Mouse (Mus musculus) neural tube, embryonic 14.5 days (tissue): ENCODE data around the gene Kalrn. TPM values are rescaled to one million over a fixed set of nuclear protein-coding genes. Genes with fewer than 3 reads are reported as not detected.

Experiments
- ATAC-seq: fragments of 200-750 bp; cut with Nextera tagmentation; 2 replicates; pipeline ENCODE4 v1.8.0; 2017; ENCODE audit warnings: low read depth, mild to moderate bottlenecking, moderate TSS enrichment, moderate library complexity
- H3K27ac ChIP-seq: fragments of 300-500 bp; sonication (generic); 2 replicates; pipeline ENCODE4 v1.5.1; 2014; ENCODE audit warnings: low read depth, mild to moderate bottlenecking, control low read depth, low read length, moderate library complexity, mixed read lengths
- H3K27me3 ChIP-seq: fragments of 300-500 bp; sonication (generic); 2 replicates; pipeline ENCODE4 v1.6.1; 2014; ENCODE audit warnings: low read length; ENCODE audit not compliant: control insufficient read depth, insufficient read depth
- H3K36me3 ChIP-seq: fragments of 300-500 bp; sonication (generic); 2 replicates; pipeline ENCODE4 v1.6.1; 2014; ENCODE audit warnings: low read length, mixed read lengths; ENCODE audit not compliant: control insufficient read depth, insufficient read depth
- H3K4me1 ChIP-seq: fragments of 300-500 bp; sonication (generic); 2 replicates; pipeline ENCODE4 v1.6.1; 2014; ENCODE audit warnings: low read length; ENCODE audit not compliant: control insufficient read depth, insufficient read depth
- H3K4me2 ChIP-seq: fragments of 300-500 bp; sonication (generic); 2 replicates; pipeline ENCODE4 v1.6.1; 2014; ENCODE audit warnings: mild to moderate bottlenecking, low read depth, low read length, control low read depth
- H3K4me3 ChIP-seq: fragments of 300-500 bp; sonication (generic); 2 replicates; pipeline ENCODE4 v1.5.1; 2014; ENCODE audit warnings: low read depth, low read length, control low read depth, mixed read lengths
- H3K9ac ChIP-seq: fragments of 300-500 bp; sonication (generic); replicated peaks from 2 replicates; pipeline ENCODE4 v1.6.1; 2014; ENCODE audit warnings: low read depth, mild to moderate bottlenecking, control low read depth, low read length, mixed read lengths
- H3K9me3 ChIP-seq: fragments of 300-500 bp; sonication (generic); 2 replicates; pipeline ENCODE4 v1.6.1; 2016; ENCODE audit warnings: low read length; ENCODE audit not compliant: control insufficient read depth
- WGBS: fragments of 180-500 bp; shearing (Covaris S2); extraction: QIAGEN DNeasy Blood & Tissue Kit; methylation state at CpG from one replicate; pipeline ENCODE4 v1.1.7; 2014; 5-methylcytosine and 5-hydroxymethylcytosine counted together
- polyA plus RNA-seq: library from polyadenylated mRNA; unstranded; fragments of >200 nt; fragmentation: Nextera tagmentation; extraction: Ambion mirVana; gene quantifications from 2 replicates; pipeline ENCODE4 v1.2.1, GENCODE M21; 2014

Kalrn gene
- polyA plus RNA-seq, 1 experiment from 2014 or later, result 34.2 TPM

DNA sequence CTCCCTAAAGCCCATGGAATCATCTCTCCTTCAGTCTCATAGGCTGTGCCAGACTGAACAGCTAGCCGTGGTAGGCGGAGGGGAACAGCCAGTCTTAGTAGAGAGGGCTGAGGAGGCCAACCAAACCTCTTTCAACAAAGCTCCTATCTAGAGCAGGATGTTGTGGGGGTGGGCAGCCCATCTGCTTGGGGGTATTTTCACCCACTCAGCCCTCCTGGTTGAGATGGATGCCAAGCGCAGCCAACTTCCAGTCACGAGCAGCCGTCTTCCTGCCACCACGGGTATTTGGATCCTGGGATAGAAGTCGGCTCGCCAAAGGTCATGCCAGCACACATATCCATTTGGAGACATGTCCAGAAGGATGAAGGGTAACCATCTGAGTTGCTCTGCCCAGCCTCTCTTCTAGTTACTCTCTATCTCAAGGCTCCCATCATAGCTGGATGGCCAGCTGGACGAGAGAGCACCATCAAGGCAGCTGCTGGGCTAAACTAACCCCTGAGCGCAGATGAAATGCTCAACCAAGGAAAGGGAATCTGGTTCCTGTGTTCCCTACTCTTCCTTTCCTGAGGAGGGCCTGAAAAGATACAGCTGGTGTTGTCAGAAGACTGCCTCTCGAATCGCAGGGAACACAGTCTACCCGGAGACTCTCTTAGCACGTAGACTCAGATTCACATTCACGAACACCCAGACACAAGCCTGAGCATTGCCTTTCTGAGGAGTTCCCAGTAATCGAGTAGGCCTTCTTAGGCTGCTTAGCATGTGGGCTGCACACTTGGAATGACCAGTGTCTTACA is 331.2 kb downstream of the Kalrn start:
- H3K27me3 ChIP-seq, result no peaks in the 10 kb centered on the region
- H3K4me3 ChIP-seq, result no peak overlapping the region
- no peak overlapping the region for H3K9ac ChIP-seq
- H3K4me1 ChIP-seq, result no peaks in the 10 kb centered on the region
- no peak overlapping the region for H3K27ac ChIP-seq
- no peak overlapping the region for H3K4me2 ChIP-seq
- no peak for ATAC-seq
- no peaks in the 10 kb centered on the region for H3K9me3 ChIP-seq
- 96% methylated on average over 16 of the region's 16 CpGs for whole genome bisulfite sequencing
- 0 out of 2 replicates have a peak, but pooled peaks cover 4% of the 10 kb centered on the region for H3K36me3 ChIP-seq

- no peaks in the 10 kb centered on the region for H3K4me1 ChIP-seq
- no peak overlapping the region for H3K4me3 ChIP-seq
- WGBS, result 84% methylated on average over 4 of the region's 4 CpGs
- H3K4me2 ChIP-seq, result no peak overlapping the region
- no peaks in the 10 kb centered on the region for H3K27me3 ChIP-seq
- H3K9ac ChIP-seq, result no peak overlapping the region
- ATAC-seq, result no peak
- H3K9me3 ChIP-seq, result no peaks in the 10 kb centered on the region
- no peak overlapping the region for H3K27ac ChIP-seq
- 0 out of 2 replicates have a peak, but pooled peaks cover 4% of the 10 kb centered on the region for H3K36me3 ChIP-seq
These were observed 333.7 kb downstream of the Kalrn start for GRCm38 (mm10) chr16:34239618-34240017.

GRCm38 (mm10) chr16:34236898-34237611 is 336.3 kb downstream of the Kalrn start:
- Histone ChIP-seq H3K9ac (no peak overlapping the region), H3K4me1 (no peaks in the 10 kb centered on the region), H3K4me2 (no peak overlapping the region), H3K27ac (no peak overlapping the region), H3K9me3 (no peaks in the 10 kb centered on the region), H3K4me3 (no peak overlapping the region), H3K36me3 (0 out of 2 replicates have a peak, but pooled peaks cover 7% of the 10 kb centered on the region), H3K27me3 (no peaks in the 10 kb centered on the region)
- 83% methylated on average over 12 of the region's 12 CpGs for WGBS
- ATAC-seq, result no peak

DNA sequence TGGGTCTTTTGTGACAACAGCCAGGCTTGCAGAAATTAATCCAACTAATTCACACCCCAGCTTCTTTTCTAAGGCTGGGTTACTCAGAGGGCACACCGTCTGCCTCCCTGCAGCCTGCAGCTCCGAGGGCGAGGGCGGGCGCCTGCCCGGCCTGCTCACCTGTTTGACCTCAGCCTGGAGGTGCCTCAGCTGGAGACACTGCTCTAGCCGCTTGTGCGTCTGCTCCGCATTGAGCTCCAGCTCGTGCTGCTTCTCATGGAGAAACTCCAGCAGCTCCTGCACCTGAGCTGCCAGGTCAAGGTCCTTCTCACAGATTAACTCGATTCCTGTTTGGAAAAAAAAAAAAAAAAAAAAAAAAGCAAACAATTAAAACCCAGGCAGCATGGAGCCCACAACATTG is 338.2 kb downstream of the Kalrn start:
- Histone ChIP-seq H3K27me3 (no peaks in the 10 kb centered on the region), H3K36me3 (0 out of 2 replicates have a peak, but pooled peaks cover 3% of the 10 kb centered on the region), H3K9ac (no peak overlapping the region), H3K4me3 (no peak overlapping the region), H3K4me2 (no peak overlapping the region), H3K9me3 (no peaks in the 10 kb centered on the region), H3K4me1 (no peaks in the 10 kb centered on the region), H3K27ac (no peak overlapping the region)
- 78% methylated on average over 11 of the region's 11 CpGs for WGBS
- no peak for ATAC-seq

GRCm38 (mm10) chr16:34231952-34232351 is 341.4 kb downstream of the Kalrn start:
- no peaks in the 10 kb centered on the region for H3K9me3 ChIP-seq
- WGBS, result 66% methylated on average over 5 of the region's 5 CpGs
- H3K27ac ChIP-seq, result no peak overlapping the region

DNA sequence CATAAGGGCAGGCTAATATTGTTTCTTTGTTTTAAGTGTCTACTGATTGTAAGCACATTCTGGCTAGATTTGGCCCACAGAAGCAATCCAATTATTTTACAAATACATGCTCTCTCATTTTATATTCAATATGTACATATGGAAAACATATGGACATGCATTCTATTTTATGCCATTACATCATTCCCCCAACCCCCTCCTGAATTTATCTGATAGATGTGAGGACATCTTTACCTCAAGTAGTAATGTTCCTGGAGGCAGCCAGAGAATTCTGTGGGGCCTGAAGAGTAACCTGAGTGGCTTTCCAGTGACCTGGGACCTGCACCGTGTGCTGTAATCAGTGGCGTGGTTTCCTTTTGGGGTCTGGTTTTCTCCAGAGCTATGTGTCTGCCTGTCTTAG is 342.2 kb downstream of the Kalrn start:
- H3K27me3 ChIP-seq, result no peaks in the 10 kb centered on the region
- 0 out of 2 replicates have a peak, but pooled peaks cover 3% of the 10 kb centered on the region for H3K36me3 ChIP-seq
- no peak overlapping the region for H3K4me3 ChIP-seq
- no peak overlapping the region for H3K4me2 ChIP-seq
- H3K9me3 ChIP-seq, result no peaks in the 10 kb centered on the region
- no peak overlapping the region for H3K9ac ChIP-seq
- no peak for ATAC-seq
- WGBS, result 69% methylated on average over 2 of the region's 2 CpGs
- no peaks in the 10 kb centered on the region for H3K4me1 ChIP-seq
- no peak overlapping the region for H3K27ac ChIP-seq

More at GRCm38 (mm10) chr16:34231952-34232351, 341.4 kb downstream of the Kalrn start:
- Histone ChIP-seq H3K4me1 (no peaks in the 10 kb centered on the region), H3K4me2 (no peak overlapping the region), H3K27me3 (no peaks in the 10 kb centered on the region), H3K36me3 (0 out of 2 replicates have a peak, but pooled peaks cover 3% of the 10 kb centered on the region), H3K4me3 (no peak overlapping the region), H3K9ac (no peak overlapping the region)
- ATAC-seq, result no peak

- no peak for ATAC-seq
- no peaks in the 10 kb centered on the region for H3K27me3 ChIP-seq
- H3K9ac ChIP-seq, result no peak overlapping the region
- no peak overlapping the region for H3K4me3 ChIP-seq
- 76% methylated on average over 8 of the region's 8 CpGs for WGBS
- H3K9me3 ChIP-seq, result no peaks in the 10 kb centered on the region
- no peak overlapping the region for H3K27ac ChIP-seq
- peaks cover 3% of the 10 kb centered on the region; the same call in 1 of the 2 replicates for H3K36me3 ChIP-seq
- no peak overlapping the region for H3K4me2 ChIP-seq
- H3K4me1 ChIP-seq, result no peaks in the 10 kb centered on the region
These were observed 344.0 kb downstream of the Kalrn start for GRCm38 (mm10) chr16:34229350-34229749.

DNA sequence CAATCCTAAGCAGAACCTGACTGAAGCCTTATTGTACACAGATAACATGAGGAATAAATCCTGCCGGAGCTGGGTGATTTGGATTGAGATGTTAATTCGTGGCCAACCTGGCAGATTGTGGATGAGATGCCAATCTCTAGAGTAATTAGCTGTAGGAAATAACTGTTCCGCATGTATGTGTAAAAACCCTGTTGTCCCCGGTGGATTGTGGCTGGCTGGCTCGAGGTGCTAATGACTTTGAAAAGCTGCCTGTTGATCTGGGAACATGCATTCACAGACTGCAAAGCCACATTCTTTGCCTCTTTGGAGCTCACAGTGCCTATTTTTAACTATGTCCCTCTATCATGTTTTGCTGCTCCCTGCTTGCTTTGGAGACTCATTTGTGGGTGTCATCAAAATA is 344.7 kb downstream of the Kalrn start:
- H3K27me3 ChIP-seq, result no peaks in the 10 kb centered on the region
- no peak overlapping the region for H3K9ac ChIP-seq
- no peaks in the 10 kb centered on the region; the same call in 1 of the 2 replicates for H3K36me3 ChIP-seq
- no peak overlapping the region for H3K4me3 ChIP-seq
- H3K4me1 ChIP-seq, result no peaks in the 10 kb centered on the region
- no peaks in the 10 kb centered on the region for H3K9me3 ChIP-seq
- 32% methylated on average over 5 of the region's 5 CpGs for WGBS
- no peak overlapping the region for H3K4me2 ChIP-seq
- no peak overlapping the region for H3K27ac ChIP-seq
- no peak for ATAC-seq

DNA sequence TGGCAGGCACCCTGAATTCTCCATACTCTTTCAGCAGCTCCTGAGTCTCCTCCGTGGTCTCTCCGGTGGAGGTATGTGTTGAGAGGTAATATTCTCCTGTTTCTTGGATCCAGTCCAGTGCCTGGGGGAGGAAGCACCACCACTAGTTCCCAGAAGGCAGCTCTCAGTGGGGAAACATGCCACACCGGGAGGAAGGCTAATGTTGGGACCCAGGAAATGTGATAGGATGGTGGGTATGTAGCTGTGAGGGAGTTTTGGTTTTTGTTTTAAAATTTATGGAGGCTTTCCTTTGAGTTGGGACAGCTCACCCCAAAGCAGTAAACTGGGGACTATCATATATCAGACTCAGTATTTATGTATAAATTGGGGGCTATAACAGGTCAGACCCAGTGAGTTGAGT is 361.2 kb downstream of the Kalrn start:
- Histone ChIP-seq H3K4me1 (no peaks in the 10 kb centered on the region), H3K27me3 (no peaks in the 10 kb centered on the region), H3K4me2 (no peak overlapping the region), H3K9ac (no peak overlapping the region), H3K36me3 (peaks cover 14% of the 10 kb centered on the region; the same call in 1 of the 2 replicates), H3K4me3 (no peak overlapping the region), H3K27ac (no peak overlapping the region), H3K9me3 (no peaks in the 10 kb centered on the region)
- 84% methylated on average over 3 of the region's 3 CpGs for WGBS
- no peak for ATAC-seq
